Mouse (Mus musculus) urinary bladder, postnatal 36 days (tissue): ENCODE measurements around the gene Fmnl1.

Experiments
- DNase-seq, 2 experiments: peaks; one replicate each; pipeline ENCODE4 v3.0.0; 2022; ENCODE audit warnings: low spot score in 2 of 2, mixed read lengths in 1 of 2

The Fmnl1 gene

GRCm38 (mm10) chr11:103181911-103182310, 11.0 kb downstream of the Fmnl1 start:
- DNase-seq, result no peak

- DNase-seq, result no peak
These were observed 14.0 kb downstream of the Fmnl1 start for GRCm38 (mm10) chr11:103184891-103185290.

- no peak for DNase-seq
These were observed 21.5 kb downstream of the Fmnl1 start for GRCm38 (mm10) chr11:103192230-103192955.

- no peak for DNase-seq
These were observed 22.3 kb downstream of the Fmnl1 start for GRCm38 (mm10) chr11:103192956-103193824.

- DNase-seq, result no peak
These were observed 22.9 kb downstream of the Fmnl1 start for GRCm38 (mm10) chr11:103193825-103194168.

- no peak for DNase-seq
These were observed 24.3 kb downstream of the Fmnl1 start for GRCm38 (mm10) chr11:103195236-103195635.

GRCm38 (mm10) chr11:103195656-103196055, 24.7 kb downstream of the Fmnl1 start:
- no peak for DNase-seq

GRCm38 (mm10) chr11:103197340-103197739, 26.4 kb downstream of the Fmnl1 start:
- DNase-seq, result no peak

GRCm38 (mm10) chr11:103198339-103198738, 27.4 kb downstream of the Fmnl1 start:
- DNase-seq, result no peak

GRCm38 (mm10) chr11:103198911-103199803, 28.2 kb downstream of the Fmnl1 start:
- peak; percentile 38 to 40 for DNase-seq

- no peak for DNase-seq
These were observed 30.8 kb downstream of the Fmnl1 start for GRCm38 (mm10) chr11:103201664-103202063.

- DNase-seq, result no peak
These were observed 31.5 kb downstream of the Fmnl1 start for GRCm38 (mm10) chr11:103202376-103202775.

- no peak for DNase-seq
These were observed 35.3 kb downstream of the Fmnl1 start for GRCm38 (mm10) chr11:103206203-103206602.

GRCm38 (mm10) chr11:103208458-103208857, 37.6 kb downstream of the Fmnl1 start, which contains the start of gene 1700023F06Rik:
1700023F06Rik (minus strand) TSS chr11:103208558.
- no peak for DNase-seq

GRCm38 (mm10) chr11:103210291-103210690, 39.4 kb downstream of the Fmnl1 start:
- DNase-seq, result no peak

GRCm38 (mm10) chr11:103213712-103214111, 42.8 kb downstream of the Fmnl1 start:
- no peak for DNase-seq

- no peak for DNase-seq
These were observed 44.4 kb downstream of the Fmnl1 start for GRCm38 (mm10) chr11:103215355-103215754.

- DNase-seq, result peak; percentile 30 to 43
These were observed 47.0 kb downstream of the Fmnl1 start, which contains the start of gene Spata32 for GRCm38 (mm10) chr11:103217790-103218516. Spata32 (minus strand) TSS chr11:103218432.

GRCm38 (mm10) chr11:103218517-103218901, 47.6 kb downstream of the Fmnl1 start:
- DNase-seq, result no peak

- no peak for DNase-seq
These were observed 48.4 kb downstream of the Fmnl1 start for GRCm38 (mm10) chr11:103219259-103219658.

- no peak for DNase-seq
These were observed 49.1 kb downstream of the Fmnl1 start for GRCm38 (mm10) chr11:103219995-103220394.
